Mouse (Mus musculus): ENCODE results near the gene Spin1.

Gene Spin1

GRCm38 (mm10) chr13:51147106-51147505 is 46.4 kb downstream of the Spin1 start:
- DNase-seq: no peak

- no peak for DNase-seq
These were observed 52.4 kb downstream of the Spin1 start for GRCm38 (mm10) chr13:51152966-51153669.

GRCm38 (mm10) chr13:51153670-51154030 is 53.0 kb downstream of the Spin1 start:
- DNase-seq: no peak

- peak; percentile 27 for DNase-seq
These were observed 54.7 kb downstream of the Spin1 start for GRCm38 (mm10) chr13:51155178-51156013.

GRCm38 (mm10) chr13:51156014-51156386 is 55.3 kb downstream of the Spin1 start:
- no peak for DNase-seq

GRCm38 (mm10) chr13:51157291-51157690 is 56.6 kb downstream of the Spin1 start:
- no peak for DNase-seq

- DNase-seq: no peak
These were observed 61.0 kb downstream of the Spin1 start for GRCm38 (mm10) chr13:51161672-51162071.

GRCm38 (mm10) chr13:51162246-51162645 is 61.6 kb downstream of the Spin1 start:
- DNase-seq: no peak

- DNase-seq: no peak
These were observed 66.0 kb downstream of the Spin1 start for GRCm38 (mm10) chr13:51166711-51167110.

GRCm38 (mm10) chr13:51170215-51170614 is 69.5 kb downstream of the Spin1 start:
- DNase-seq: peak; percentile 23

- peak; percentile 71 for DNase-seq
These were observed 70.3 kb downstream of the Spin1 start, which contains the start of gene Nxnl2 for GRCm38 (mm10) chr13:51170691-51171680. Nxnl2 (plus strand) TSS chr13:51171022.

GRCm38 (mm10) chr13:51172601-51173000 is 71.9 kb downstream of the Spin1 start:
- no peak for DNase-seq

GRCm38 (mm10) chr13:51178932-51179331 is 78.3 kb downstream of the Spin1 start:
- no peak for DNase-seq

- peak; percentile 51 for DNase-seq
These were observed 78.7 kb downstream of the Spin1 start for GRCm38 (mm10) chr13:51179362-51179761.

GRCm38 (mm10) chr13:51182236-51182635 is 81.6 kb downstream of the Spin1 start:
- no peak for DNase-seq

- DNase-seq: no peak
These were observed 84.2 kb downstream of the Spin1 start for GRCm38 (mm10) chr13:51184896-51185295.

GRCm38 (mm10) chr13:51190336-51190735 is 89.7 kb downstream of the Spin1 start:
- DNase-seq: no peak

- peak; percentile 50 for DNase-seq
These were observed 90.9 kb downstream of the Spin1 start for GRCm38 (mm10) chr13:51191416-51192140.

- DNase-seq: no peak
These were observed 93.2 kb downstream of the Spin1 start for GRCm38 (mm10) chr13:51193893-51194292.

GRCm38 (mm10) chr13:51197699-51198098 is 97.0 kb downstream of the Spin1 start:
- DNase-seq: no peak

- DNase-seq: peak; percentile 16
These were observed 97.5 kb downstream of the Spin1 start for GRCm38 (mm10) chr13:51198186-51198585.

Measured in lung, postnatal 14 days (tissue).